Mouse (Mus musculus) stomach, postnatal 0 days (tissue): Measurements from ENCODE around the gene 6430571L13Rik.

Experiments
- CTCF ChIP-seq: IDR thresholded peaks from 2 replicates; pipeline ENCODE4 v1.5.1; 2016; ENCODE audit warnings: antibody characterized with exemption, low read depth, mild to moderate bottlenecking, moderate library complexity
- EP300 ChIP-seq: optimal IDR thresholded peaks from 2 replicates; pipeline ENCODE3; 2016; ENCODE audit warnings: antibody characterized with exemption

GRCm38 (mm10) chr9:107369270-107370105, 29.1 kb downstream of the 6430571L13Rik start:
- TF ChIP-seq EP300 (no peak), CTCF (no peak)
